Mouse (Mus musculus): ENCODE measurements around the gene Tcf20. TPM values are rescaled to one million over a fixed set of nuclear protein-coding genes. Genes with fewer than 3 reads are reported as not detected.

The Tcf20 gene
- polyA plus RNA-seq, 1 experiment from 2014 or later, result 15.1 TPM

DNA sequence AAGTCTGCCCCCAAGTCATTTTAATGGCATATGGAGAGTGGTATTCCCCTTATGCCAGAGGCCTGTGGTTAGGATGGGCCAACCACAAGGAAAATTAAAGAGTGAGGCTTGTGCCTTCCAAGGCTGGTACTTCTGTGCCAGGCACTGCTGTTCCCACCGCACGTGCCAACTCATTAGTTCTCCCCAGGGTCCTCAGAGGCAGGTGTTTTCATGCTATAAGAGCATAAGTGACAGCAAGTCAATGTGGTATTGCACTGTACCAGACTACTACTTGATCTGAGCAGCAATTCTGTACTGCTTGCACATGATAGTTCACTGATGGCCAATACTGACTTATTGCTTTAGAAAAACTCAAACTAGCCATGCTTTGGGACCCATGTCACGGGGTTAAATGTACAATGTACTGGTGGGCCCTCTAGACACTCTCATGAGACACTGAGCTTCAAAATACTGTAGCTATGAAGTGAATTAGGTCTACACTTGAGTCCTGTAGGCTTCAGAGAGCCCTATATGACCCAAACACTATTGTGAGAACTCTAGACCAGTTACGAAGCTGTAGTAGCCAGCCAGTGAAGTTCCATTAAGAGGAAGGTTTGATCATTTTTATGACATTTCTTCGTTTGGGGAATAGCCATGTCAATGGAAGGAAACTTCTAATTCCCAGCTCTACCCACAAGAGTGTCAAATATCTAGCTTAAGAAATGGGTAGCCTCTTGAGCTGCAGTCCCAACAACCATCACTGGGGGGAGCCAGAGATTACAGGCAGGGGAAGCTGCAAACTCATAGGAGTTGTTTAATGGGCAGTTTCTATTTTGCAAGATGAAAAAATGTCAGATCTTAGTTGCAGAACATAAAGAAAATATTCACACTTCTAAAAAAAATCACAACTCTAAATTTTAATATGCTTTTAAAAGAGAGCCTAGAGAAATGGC lies 182.7 kb downstream of the Tcf20 start:
- DNase-seq (ENCODE audit: low spot score) (peak; percentile 79), ATAC-seq (replicated peaks; ENCODE audit: insufficient number of reproducible peaks, low FRiP score, low TSS enrichment, low read depth) (no peak)
- Histone ChIP-seq H3K4me2 (ENCODE audit: low read depth, low read length) (no peak overlapping the region), H3K4me1 (ENCODE audit: control insufficient read depth, insufficient read depth, low read length) (no peaks in the 10 kb centered on the region), H3K9me3 (replicated peaks; ENCODE audit: control insufficient read depth, low read length) (no peaks in the 10 kb centered on the region), H3K4me3 (ENCODE audit: low read depth, low read length) (no peak overlapping the region), H3K27me3 (ENCODE audit: control insufficient read depth, insufficient read depth, low read length) (no peaks in the 10 kb centered on the region), H3K36me3 (replicated peaks; ENCODE audit: control insufficient read depth, insufficient read depth, low read depth, low read length) (no peaks in the 10 kb centered on the region), H3K9ac (replicated peaks; ENCODE audit: low read length) (no peak overlapping the region), H3K27ac (replicated peaks; ENCODE audit: low read depth, low read length) (no peak overlapping the region)
- WGBS, result 69% methylated on average over 5 of the region's 5 CpGs

DNA sequence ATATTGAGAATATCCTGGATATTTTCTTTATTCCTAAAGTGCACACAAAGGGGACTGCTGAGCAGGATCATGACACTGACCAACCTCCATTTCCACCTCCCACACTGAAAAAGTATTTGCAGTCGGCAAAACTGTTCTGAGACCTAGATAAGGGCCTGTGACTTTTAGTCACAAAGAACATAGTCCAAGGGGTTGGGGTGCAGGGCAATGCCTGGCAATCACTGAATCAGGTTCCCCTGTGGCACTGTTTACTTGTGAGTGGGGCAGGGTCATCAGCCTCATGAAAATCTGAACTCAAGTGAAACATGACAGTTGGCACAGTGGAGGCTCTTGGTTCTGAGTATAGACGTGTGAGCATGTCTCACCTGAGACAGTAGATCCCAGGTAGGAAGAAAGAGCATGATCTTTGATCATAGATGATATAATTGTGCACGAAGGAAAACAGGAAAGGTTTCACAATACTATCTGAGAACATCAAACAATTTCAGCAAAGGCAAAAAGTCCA lies 191.7 kb downstream of the Tcf20 start:
- H3K27ac ChIP-seq (replicated peaks; ENCODE audit: low read depth, low read length), result no peak overlapping the region
- no peak for ATAC-seq (replicated peaks; ENCODE audit: insufficient number of reproducible peaks, low FRiP score, low TSS enrichment, low read depth)
- no peak overlapping the region for H3K4me3 ChIP-seq (ENCODE audit: low read depth, low read length)
- no peaks in the 10 kb centered on the region for H3K36me3 ChIP-seq (replicated peaks; ENCODE audit: control insufficient read depth, insufficient read depth, low read depth, low read length)
- no peak overlapping the region for H3K9ac ChIP-seq (replicated peaks; ENCODE audit: low read length)
- H3K4me1 ChIP-seq (ENCODE audit: control insufficient read depth, insufficient read depth, low read length), result no peaks in the 10 kb centered on the region
- no peaks in the 10 kb centered on the region for H3K9me3 ChIP-seq (replicated peaks; ENCODE audit: control insufficient read depth, low read length)
- no peaks in the 10 kb centered on the region for H3K27me3 ChIP-seq (ENCODE audit: control insufficient read depth, insufficient read depth, low read length)
- DNase-seq (ENCODE audit: low spot score), result no peak
- H3K4me2 ChIP-seq (ENCODE audit: low read depth, low read length), result no peak overlapping the region
- 79% methylated on average over 3 of the region's 3 CpGs for WGBS

DNA sequence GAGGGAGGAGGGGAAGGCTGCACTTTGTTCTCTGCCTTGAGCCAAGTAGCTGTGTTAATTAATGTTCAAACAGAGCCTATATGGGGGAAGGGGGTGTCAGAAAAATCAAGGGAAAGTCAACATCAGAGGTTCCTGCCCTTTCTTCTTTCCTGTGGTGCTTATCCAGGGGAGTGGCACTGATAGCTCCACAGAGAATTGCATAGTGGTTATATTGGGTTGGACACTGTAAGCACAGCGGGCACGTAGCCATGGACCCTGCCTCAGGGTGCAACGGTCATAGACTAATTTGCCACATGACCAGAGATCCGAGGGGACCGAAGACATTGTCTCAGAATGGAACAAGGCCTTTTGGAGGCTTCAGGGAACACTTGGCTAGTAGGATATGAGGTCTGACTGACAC lies 193.4 kb downstream of the Tcf20 start, which contains the start of gene Cyp2d26:
TSS of gene Cyp2d26 (minus strand) at position 18 of the 400 bp plus-strand sequence.
- no peak for ATAC-seq (replicated peaks; ENCODE audit: insufficient number of reproducible peaks, low FRiP score, low TSS enrichment, low read depth)
- Histone ChIP-seq H3K27ac (replicated peaks; ENCODE audit: low read depth, low read length) (no peak within 1 kb of the TSS), H3K9ac (replicated peaks; ENCODE audit: low read length) (no peak within 1 kb of the TSS), H3K4me3 (ENCODE audit: low read depth, low read length) (no peak within 1 kb of the TSS), H3K9me3 (replicated peaks; ENCODE audit: control insufficient read depth, low read length) (no peaks in the 10 kb centered on the region), H3K36me3 (replicated peaks; ENCODE audit: control insufficient read depth, insufficient read depth, low read depth, low read length) (no peaks in the 10 kb centered on the region), H3K27me3 (ENCODE audit: control insufficient read depth, insufficient read depth, low read length) (no peaks in the 10 kb centered on the region), H3K4me1 (ENCODE audit: control insufficient read depth, insufficient read depth, low read length) (no peaks in the 10 kb centered on the region), H3K4me2 (ENCODE audit: low read depth, low read length) (no peak within 1 kb of the TSS)
- WGBS, result 87% methylated on average over 5 of the region's 5 CpGs
- DNase-seq (ENCODE audit: low spot score), result no peak

GRCm38 (mm10) chr15:82793868-82794267 lies 193.8 kb downstream of the Tcf20 start:
- no peaks in the 10 kb centered on the region for H3K27me3 ChIP-seq (ENCODE audit: control insufficient read depth, insufficient read depth, low read length)
- H3K4me2 ChIP-seq (ENCODE audit: low read depth, low read length), result no peak overlapping the region
- no peak overlapping the region for H3K4me3 ChIP-seq (ENCODE audit: low read depth, low read length)
- no peaks in the 10 kb centered on the region for H3K9me3 ChIP-seq (replicated peaks; ENCODE audit: control insufficient read depth, low read length)
- no peaks in the 10 kb centered on the region for H3K36me3 ChIP-seq (replicated peaks; ENCODE audit: control insufficient read depth, insufficient read depth, low read depth, low read length)
- H3K9ac ChIP-seq (replicated peaks; ENCODE audit: low read length), result no peak overlapping the region
- 90% methylated on average over 6 of the region's 6 CpGs for WGBS
- DNase-seq (ENCODE audit: low spot score) (no peak), ATAC-seq (replicated peaks; ENCODE audit: insufficient number of reproducible peaks, low FRiP score, low TSS enrichment, low read depth) (no peak)
- no peak overlapping the region for H3K27ac ChIP-seq (replicated peaks; ENCODE audit: low read depth, low read length)
- no peaks in the 10 kb centered on the region for H3K4me1 ChIP-seq (ENCODE audit: control insufficient read depth, insufficient read depth, low read length)

GRCm38 (mm10) chr15:82793454-82793853 lies 194.2 kb downstream of the Tcf20 start:
- Histone ChIP-seq H3K9ac (replicated peaks; ENCODE audit: low read length) (no peak overlapping the region), H3K4me1 (ENCODE audit: control insufficient read depth, insufficient read depth, low read length) (no peaks in the 10 kb centered on the region), H3K4me3 (ENCODE audit: low read depth, low read length) (no peak overlapping the region), H3K27ac (replicated peaks; ENCODE audit: low read depth, low read length) (no peak overlapping the region), H3K36me3 (replicated peaks; ENCODE audit: control insufficient read depth, insufficient read depth, low read depth, low read length) (no peaks in the 10 kb centered on the region), H3K4me2 (ENCODE audit: low read depth, low read length) (no peak overlapping the region), H3K9me3 (replicated peaks; ENCODE audit: control insufficient read depth, low read length) (no peaks in the 10 kb centered on the region), H3K27me3 (ENCODE audit: control insufficient read depth, insufficient read depth, low read length) (no peaks in the 10 kb centered on the region)
- WGBS, result 81% methylated on average over 1 of the region's 1 CpGs
- DNase-seq (ENCODE audit: low spot score), result no peak
- no peak for ATAC-seq (replicated peaks; ENCODE audit: insufficient number of reproducible peaks, low FRiP score, low TSS enrichment, low read depth)

DNA sequence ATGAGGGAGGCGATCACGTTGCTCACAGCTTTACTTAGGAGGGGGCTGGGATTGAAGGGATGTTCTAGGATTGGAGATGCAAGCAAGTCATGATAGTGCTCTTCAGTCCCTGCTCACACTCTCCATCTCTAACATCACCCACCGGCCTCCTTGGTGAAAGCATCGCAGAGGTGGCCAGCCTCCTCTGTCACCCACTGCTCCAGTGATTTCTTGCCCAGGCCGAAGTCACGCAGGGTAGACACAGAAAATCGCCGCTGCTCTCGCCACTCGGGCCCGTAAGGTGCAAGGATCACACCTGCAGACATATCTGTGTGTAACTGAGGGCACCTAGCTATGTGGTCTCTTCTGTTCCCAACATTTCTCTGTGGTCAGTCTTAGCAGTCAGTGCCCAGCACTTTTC lies 195.1 kb downstream of the Tcf20 start:
- Histone ChIP-seq H3K27me3 (ENCODE audit: control insufficient read depth, insufficient read depth, low read length) (no peaks in the 10 kb centered on the region), H3K9ac (replicated peaks; ENCODE audit: low read length) (no peak overlapping the region), H3K4me2 (ENCODE audit: low read depth, low read length) (no peak overlapping the region), H3K4me3 (ENCODE audit: low read depth, low read length) (no peak overlapping the region), H3K36me3 (replicated peaks; ENCODE audit: control insufficient read depth, insufficient read depth, low read depth, low read length) (no peaks in the 10 kb centered on the region), H3K4me1 (ENCODE audit: control insufficient read depth, insufficient read depth, low read length) (no peaks in the 10 kb centered on the region), H3K9me3 (replicated peaks; ENCODE audit: control insufficient read depth, low read length) (no peaks in the 10 kb centered on the region), H3K27ac (replicated peaks; ENCODE audit: low read depth, low read length) (no peak overlapping the region)
- ATAC-seq (replicated peaks; ENCODE audit: insufficient number of reproducible peaks, low FRiP score, low TSS enrichment, low read depth) (no peak), DNase-seq (ENCODE audit: low spot score) (no peak)
- WGBS, result 94% methylated on average over 11 of the region's 11 CpGs

- no peak overlapping the region for H3K9ac ChIP-seq (replicated peaks; ENCODE audit: low read length)
- 68% methylated on average over 1 of the region's 1 CpGs for WGBS
- H3K9me3 ChIP-seq (replicated peaks; ENCODE audit: control insufficient read depth, low read length), result no peaks in the 10 kb centered on the region
- no peak for DNase-seq (ENCODE audit: low spot score)
- H3K4me3 ChIP-seq (ENCODE audit: low read depth, low read length), result no peak overlapping the region
- no peaks in the 10 kb centered on the region for H3K36me3 ChIP-seq (replicated peaks; ENCODE audit: control insufficient read depth, insufficient read depth, low read depth, low read length)
- ATAC-seq (replicated peaks; ENCODE audit: insufficient number of reproducible peaks, low FRiP score, low TSS enrichment, low read depth), result no peak
- H3K4me2 ChIP-seq (ENCODE audit: low read depth, low read length), result no peak overlapping the region
- no peaks in the 10 kb centered on the region for H3K27me3 ChIP-seq (ENCODE audit: control insufficient read depth, insufficient read depth, low read length)
- H3K27ac ChIP-seq (replicated peaks; ENCODE audit: low read depth, low read length), result no peak overlapping the region
- H3K4me1 ChIP-seq (ENCODE audit: control insufficient read depth, insufficient read depth, low read length), result no peaks in the 10 kb centered on the region
Measured at GRCm38 (mm10) chr15:82784581-82784980, 203.1 kb downstream of the Tcf20 start.

DNA sequence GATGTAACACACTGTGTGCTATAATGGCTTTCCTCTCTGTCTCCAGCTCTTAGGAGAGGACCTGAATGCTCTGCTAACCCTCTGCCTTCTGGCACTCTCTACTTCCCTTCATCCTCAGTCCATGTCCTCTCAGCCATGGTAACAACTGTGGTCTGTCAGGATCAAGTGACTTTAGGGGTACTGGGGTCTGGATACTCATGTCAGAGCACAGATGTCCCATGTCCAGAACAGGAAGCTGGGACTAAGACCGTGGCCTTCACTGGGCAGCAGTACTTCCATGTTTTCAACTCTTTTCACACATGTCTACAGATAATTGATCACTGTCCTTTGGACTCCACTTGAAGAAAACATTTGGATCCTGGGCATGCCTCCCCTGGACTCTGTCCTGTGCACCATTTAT lies 203.9 kb downstream of the Tcf20 start:
- H3K27ac ChIP-seq (replicated peaks; ENCODE audit: low read depth, low read length), result no peak overlapping the region
- H3K27me3 ChIP-seq (ENCODE audit: control insufficient read depth, insufficient read depth, low read length), result no peaks in the 10 kb centered on the region
- no peak overlapping the region for H3K4me2 ChIP-seq (ENCODE audit: low read depth, low read length)
- no peak overlapping the region for H3K9ac ChIP-seq (replicated peaks; ENCODE audit: low read length)
- no peak overlapping the region for H3K4me3 ChIP-seq (ENCODE audit: low read depth, low read length)
- DNase-seq (ENCODE audit: low spot score) (no peak), ATAC-seq (replicated peaks; ENCODE audit: insufficient number of reproducible peaks, low FRiP score, low TSS enrichment, low read depth) (no peak)
- no peaks in the 10 kb centered on the region for H3K4me1 ChIP-seq (ENCODE audit: control insufficient read depth, insufficient read depth, low read length)
- no peaks in the 10 kb centered on the region for H3K36me3 ChIP-seq (replicated peaks; ENCODE audit: control insufficient read depth, insufficient read depth, low read depth, low read length)
- no peaks in the 10 kb centered on the region for H3K9me3 ChIP-seq (replicated peaks; ENCODE audit: control insufficient read depth, low read length)
- WGBS, result 77% methylated on average over 1 of the region's 1 CpGs
